Mouse (Mus musculus) colon, adult 2 months (tissue): ENCODE data around the gene Dcaf17. TPM values are rescaled to one million over a fixed set of nuclear protein-coding genes. Genes with fewer than 3 reads are reported as not detected.

Experiments
- polyA plus RNA-seq: library from polyadenylated mRNA; depleted of rRNA; stranded (reverse); fragments of >200 nt; gene quantifications from 2 replicates; pipeline ENCODE4 v1.2.3, GENCODE M21; 2012; rRNA removed

The Dcaf17 gene
- 3.2 and 3.7 TPM in 2 replicates for polyA plus RNA-seq

DNA sequence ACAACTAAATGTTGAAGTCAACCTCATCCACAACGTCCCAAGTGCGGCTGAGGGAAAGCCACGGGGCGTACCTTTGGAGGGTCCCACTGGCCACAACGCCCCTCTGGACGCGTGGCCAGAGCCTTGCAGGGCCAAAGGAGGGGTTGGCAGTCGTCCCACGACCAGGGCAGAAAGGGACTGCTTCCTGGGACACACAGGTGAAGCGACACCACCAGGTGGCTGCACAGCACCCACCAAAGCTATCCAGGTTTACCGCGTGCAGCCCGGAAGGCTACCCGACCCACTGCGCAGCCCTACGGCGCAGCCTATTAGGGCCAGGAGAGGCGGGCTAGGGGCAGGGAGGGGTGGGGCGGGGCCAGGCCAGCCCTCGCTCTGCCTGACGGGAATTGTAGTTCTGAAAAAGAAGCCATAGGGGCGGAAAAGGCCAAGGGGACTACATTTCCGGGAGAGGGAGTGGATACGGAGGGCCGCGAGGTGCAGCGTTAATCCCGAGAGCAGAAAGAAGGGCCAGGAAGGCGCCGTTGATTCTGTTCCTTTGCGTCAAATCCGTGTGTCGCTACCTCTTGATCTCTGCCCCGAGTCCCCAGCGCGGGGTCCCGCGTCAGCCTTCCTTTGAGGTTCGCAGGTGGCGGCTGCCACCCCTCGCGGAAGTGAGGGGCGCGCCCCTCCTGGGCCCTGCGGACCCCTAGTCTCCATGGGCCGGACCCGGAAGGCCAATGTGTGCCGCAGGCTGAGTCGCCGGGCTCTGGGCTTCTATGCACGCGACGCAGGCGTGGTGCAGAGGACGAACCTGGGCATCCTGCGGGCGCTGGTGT lies at the start of gene Dcaf17, which contains the start of gene Mettl8:
Gene Dcaf17, plus strand, starts transcription at position 29 of the 815 bp plus-strand sequence.
Gene Mettl8, minus strand, starts transcription at position 284 of the 815 bp plus-strand sequence.

DNA sequence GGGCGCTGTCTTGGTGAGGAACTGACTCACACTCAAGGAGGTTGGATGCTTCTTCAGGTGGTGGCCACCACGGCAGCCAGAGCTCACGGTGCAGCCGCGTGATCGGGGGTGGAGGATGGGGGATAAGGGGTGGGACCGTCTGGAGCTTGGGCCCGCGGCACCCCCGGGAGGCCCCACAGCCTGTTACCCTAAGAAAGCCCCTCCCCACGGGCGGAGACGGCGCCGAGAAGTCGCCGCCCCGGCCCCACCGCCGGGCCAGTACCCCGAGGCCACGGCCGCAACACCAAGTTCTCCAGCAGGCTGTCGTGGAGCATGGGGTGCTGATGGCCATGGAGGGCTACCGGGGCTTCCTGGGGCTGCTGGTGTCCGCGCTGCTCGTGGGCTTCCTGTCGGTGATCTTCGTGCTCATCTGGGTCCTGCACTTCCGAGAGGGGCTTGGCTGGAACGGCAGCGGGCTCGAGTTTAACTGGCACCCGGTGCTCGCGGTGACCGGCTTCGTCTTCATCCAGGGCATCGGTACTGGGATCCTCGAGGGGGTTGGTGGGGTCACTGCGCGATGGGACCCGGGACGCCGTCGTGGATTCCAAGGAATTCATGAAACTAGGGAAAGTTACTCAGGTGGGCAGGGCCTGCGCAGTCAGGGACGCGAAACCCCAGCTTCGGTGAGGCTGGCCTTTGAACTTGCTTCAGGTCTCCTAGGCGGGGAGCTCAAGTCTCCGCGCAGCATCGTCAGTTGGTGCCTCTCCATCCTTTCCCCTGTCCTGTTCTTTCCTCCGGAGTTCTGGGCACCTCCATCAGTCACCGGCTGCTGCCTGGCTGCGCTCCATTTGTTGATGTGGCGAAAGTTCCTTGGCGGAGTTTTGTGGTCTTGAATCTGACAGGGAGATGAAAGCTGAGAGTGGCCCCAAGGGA lies 62.9 kb downstream of the Dcaf17 start, which contains the start of gene Cybrd1:
Gene Cybrd1, plus strand, starts transcription at position 127 of the 912 bp plus-strand sequence.

Other genes starting within 250 kb of the Dcaf17 start
- 9.0 and 9.8 TPM in 2 replicates for gene Tlk1, start 229.6 kb upstream of the Dcaf17 start, polyA plus RNA-seq
- gene Mettl8, start 255 bp downstream of the Dcaf17 start, polyA plus RNA-seq, result 2.2 and 2.3 TPM in 2 replicates
- 1.4 and 1.9 TPM in 2 replicates for gene Cybrd1, start 62.6 kb downstream of the Dcaf17 start, polyA plus RNA-seq
- 8.2 and 11.4 TPM in 2 replicates for gene Dync1i2, start 156.4 kb downstream of the Dcaf17 start, polyA plus RNA-seq